8 mouse cellular contexts compared by ENCODE assay signal in genomic region chr10:81524051-81524605, GRCm38 (mm10). TPM values are rescaled to one million over a fixed set of nuclear protein-coding genes. Genes with fewer than 3 reads are reported as not detected.
DNase-seq lines count a peak whose midpoint lies in the region; ATAC-seq lines count a peak whose summit lies in the region.

Gene Gna15, minus strand, starts transcription at chr10:81524225.

- peaks cover 6% of the 10 kb centered on the region for H3K36me3 ChIP-seq in liver, embryonic 12.5 days

- H3K27me3 ChIP-seq in liver, embryonic 12.5 days (replicated peaks) = no peaks in the 10 kb centered on the region

- H3K4me2 ChIP-seq in liver, embryonic 12.5 days = peak within 1 kb of the TSS; percentile 75

- peak within 1 kb of the TSS; percentile 71 for H3K9ac ChIP-seq in liver, embryonic 12.5 days

- H3K9me3 ChIP-seq in liver, embryonic 12.5 days (replicated peaks) = no peaks in the 10 kb centered on the region

- peak within 1 kb of the TSS; percentile 81 for H3K27ac ChIP-seq in liver, embryonic 12.5 days

- H3K4me1 ChIP-seq in liver, embryonic 12.5 days = peaks cover 54% of the 10 kb centered on the region

- peak; percentile 63 for DNase-seq in spleen, postnatal 36 days (ENCODE audit: low spot score in 2 of 2)
- no peak for DNase-seq in spleen, adult 12 weeks (ENCODE audit: low spot score)
- peak; percentile 45 for DNase-seq in telencephalon, adult 2 months (ENCODE audit: low read depth, low spot score)
- DNase-seq in adrenal gland, postnatal 36 days = no peak
- no peak for DNase-seq in thymus, postnatal 4 days
- no peak for DNase-seq in layer of hippocampus, adult 9-10 months (ENCODE audit: low spot score)

- peak; percentile 27; the same call in 1 of the 2 replicates for ATAC-seq in erythroblast, adult 5-6 weeks (replicated peaks; ENCODE audit: low FRiP score, poor library complexity, severe bottlenecking)
- peak; percentile 57 for ATAC-seq in liver, embryonic 12.5 days

- WGBS in liver, embryonic 12.5 days (ENCODE audit: insufficient replicate concordance) = 5% methylated on average over 9 of the region's 9 CpGs

- peak within 1 kb of the TSS; percentile 51 for H3K4me3 ChIP-seq in liver, embryonic 12.5 days

RNA-seq across cellular contexts. Expression of gene Gna15, which starts in this region (rescaled TPM):
- 2.1 and 12.1 TPM in 2 replicates for total RNA-seq in erythroblast, adult 5-6 weeks (2015; ENCODE audit: low replicate concordance)
- total RNA-seq in erythroblast, adult 5-6 weeks (2017; ENCODE audit: low replicate concordance) = 6.3 and 14.8 TPM in 2 replicates
- polyA plus RNA-seq in liver, embryonic 12.5 days (2016; fragmentation: Nextera tagmentation; extraction: Ambion mirVana) = 7.0 and 7.3 TPM in 2 replicates
- total RNA-seq in adrenal gland, postnatal 36 days (2021) = 1 to 10 TPM; 1.0 to 1.3 TPM

Comparison
In these comparisons a context has a peak if more than half of its experiments do, and no peak if none do; other contexts are left out.
1. DNase-seq: peak in spleen, postnatal 36 days (2 of 2) and telencephalon, adult 2 months (single experiment); none in spleen, adult 12 weeks (single experiment), adrenal gland, postnatal 36 days (0 of 2), thymus, postnatal 4 days (single experiment) and layer of hippocampus, adult 9-10 months (single experiment).